Mouse (Mus musculus): ENCODE measurements around the gene Ttc23. TPM values are rescaled to one million over a fixed set of nuclear protein-coding genes. Genes with fewer than 3 reads are reported as not detected.

Gene Ttc23
- total and polyA plus RNA-seq, 2 experiments, result 14.2 to 47.8 TPM

DNA sequence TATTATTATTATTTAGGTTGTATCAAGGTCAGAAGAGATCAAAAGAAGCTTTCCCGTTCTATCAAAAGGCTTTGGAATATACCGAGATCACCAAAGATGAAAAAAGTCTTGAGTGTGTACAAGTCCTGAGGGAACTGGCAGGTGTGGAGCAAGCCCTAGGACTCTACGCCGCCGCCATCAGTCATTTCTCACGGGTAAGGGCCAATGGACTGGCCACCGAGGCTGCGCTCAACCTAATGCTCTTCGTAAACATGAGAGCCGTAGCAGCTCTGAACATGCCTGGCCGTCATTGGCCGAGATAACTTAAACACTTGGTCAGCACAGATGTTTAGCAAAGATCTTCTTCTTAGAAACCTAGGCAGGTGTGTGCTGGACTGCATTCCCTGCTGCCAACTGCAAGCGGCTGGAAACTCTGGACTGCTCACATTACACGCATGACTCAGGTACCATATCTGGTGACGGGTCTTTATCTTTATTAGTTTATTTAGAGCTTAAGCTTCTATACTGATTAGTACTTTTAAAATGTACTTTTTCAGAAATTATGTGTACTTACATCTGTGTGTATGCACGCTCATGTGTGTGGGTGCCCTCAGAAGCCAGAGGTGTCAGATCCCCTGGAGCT lies 31.8 kb downstream of the Ttc23 start:
- H3K4me1 ChIP-seq (ENCODE audit: control insufficient read depth, insufficient read depth, low read length), result no peaks in the 10 kb centered on the region
- WGBS, result 95% methylated on average over 16 of the region's 16 CpGs
- H3K9ac ChIP-seq (ENCODE audit: low read depth, low read length), result no peak overlapping the region
- H3K4me3 ChIP-seq (ENCODE audit: insufficient read depth, low read depth, low read length), result no peak overlapping the region
- TF ChIP-seq CTCF (IDR thresholded peaks at IDR 0.05; ENCODE audit: low read depth, low read length), result no peak
- TF ChIP-seq POLR2A (IDR thresholded peaks at IDR 0.05; ENCODE audit: extremely low read depth, insufficient read depth, low read length), result no peak
- H3K27me3 ChIP-seq (ENCODE audit: control insufficient read depth, insufficient read depth, low read length), result no peaks in the 10 kb centered on the region
- H3K79me2 ChIP-seq (ENCODE audit: control insufficient read depth, insufficient read depth, low read length), result no peaks in the 10 kb centered on the region; the same call in 1 of the 2 replicates
- no peak overlapping the region for H3K27ac ChIP-seq (replicated peaks; ENCODE audit: insufficient read depth, low read depth, low read length)
- peaks cover 51% of the 10 kb centered on the region for H3K36me3 ChIP-seq (ENCODE audit: control insufficient read depth, insufficient read depth, low read length)
- DNase-seq (ENCODE audit: extremely low read depth, low read depth, low spot score), result no peak

DNA sequence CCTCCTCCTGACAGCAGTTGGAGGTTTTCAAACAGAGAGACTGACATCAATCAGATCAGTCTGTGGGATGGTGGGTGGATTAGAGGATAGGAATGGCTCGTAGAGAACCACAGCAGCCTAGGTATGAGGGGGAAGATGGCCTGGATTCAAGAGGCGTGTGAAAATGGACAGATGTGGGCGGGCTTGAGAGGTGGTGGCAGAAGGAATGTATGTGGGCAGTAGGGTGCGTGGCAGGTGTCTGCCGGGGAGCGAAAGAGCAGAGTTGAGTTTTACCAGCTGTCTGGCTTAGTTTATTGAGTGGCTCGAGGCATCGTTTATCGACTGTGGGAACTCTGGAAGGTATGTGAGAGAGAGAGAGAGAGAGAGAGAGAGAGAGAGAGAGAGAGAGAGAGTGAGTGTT lies 33.9 kb downstream of the Ttc23 start:
- TF ChIP-seq POLR2A (IDR thresholded peaks at IDR 0.05; ENCODE audit: extremely low read depth, insufficient read depth, low read length), result no peak
- no peak for TF ChIP-seq CTCF (IDR thresholded peaks at IDR 0.05; ENCODE audit: low read depth, low read length)
- H3K9ac ChIP-seq (ENCODE audit: low read depth, low read length), result no peak overlapping the region
- WGBS, result 90% methylated on average over 9 of the region's 9 CpGs
- no peaks in the 10 kb centered on the region for H3K4me1 ChIP-seq (ENCODE audit: control insufficient read depth, insufficient read depth, low read length)
- H3K4me3 ChIP-seq (ENCODE audit: insufficient read depth, low read depth, low read length), result no peak overlapping the region
- DNase-seq (ENCODE audit: extremely low read depth, low read depth, low spot score), result no peak
- H3K27ac ChIP-seq (replicated peaks; ENCODE audit: insufficient read depth, low read depth, low read length), result no peak overlapping the region
- H3K36me3 ChIP-seq (ENCODE audit: control insufficient read depth, insufficient read depth, low read length), result peaks cover 63% of the 10 kb centered on the region
- H3K79me2 ChIP-seq (ENCODE audit: control insufficient read depth, insufficient read depth, low read length), result peaks cover 3% of the 10 kb centered on the region; the same call in 1 of the 2 replicates
- H3K27me3 ChIP-seq (ENCODE audit: control insufficient read depth, insufficient read depth, low read length), result no peaks in the 10 kb centered on the region

DNA sequence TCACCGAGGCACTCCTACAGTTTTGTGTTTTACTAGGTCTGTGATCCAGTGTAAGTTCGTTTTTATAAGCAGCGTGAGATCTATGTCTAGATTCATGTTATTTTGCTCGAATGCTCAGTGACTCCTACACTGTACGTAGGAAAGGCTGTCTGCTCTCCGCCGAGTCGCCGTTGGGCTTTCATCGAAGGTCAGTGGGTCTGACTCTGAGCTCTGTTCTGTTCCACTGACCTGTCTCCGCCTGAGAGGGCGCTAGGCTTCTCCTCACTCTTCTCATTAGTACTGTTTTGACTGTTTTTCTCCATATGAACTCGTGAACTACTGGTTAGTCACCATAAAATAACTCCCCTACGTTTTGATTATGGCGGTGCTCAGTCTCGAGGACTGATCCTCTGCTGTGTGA lies 35.8 kb downstream of the Ttc23 start:
- H3K4me3 ChIP-seq (ENCODE audit: insufficient read depth, low read depth, low read length), result no peak overlapping the region
- H3K79me2 ChIP-seq (ENCODE audit: control insufficient read depth, insufficient read depth, low read length), result peaks cover 3% of the 10 kb centered on the region; the same call in 1 of the 2 replicates
- TF ChIP-seq POLR2A (IDR thresholded peaks at IDR 0.05; ENCODE audit: extremely low read depth, insufficient read depth, low read length) (no peak), CTCF (IDR thresholded peaks at IDR 0.05; ENCODE audit: low read depth, low read length) (no peak)
- no peak overlapping the region for H3K27ac ChIP-seq (replicated peaks; ENCODE audit: insufficient read depth, low read depth, low read length)
- no peak overlapping the region for H3K9ac ChIP-seq (ENCODE audit: low read depth, low read length)
- no peaks in the 10 kb centered on the region for H3K4me1 ChIP-seq (ENCODE audit: control insufficient read depth, insufficient read depth, low read length)
- no peak for DNase-seq (ENCODE audit: extremely low read depth, low read depth, low spot score)
- H3K36me3 ChIP-seq (ENCODE audit: control insufficient read depth, insufficient read depth, low read length), result peaks cover 61% of the 10 kb centered on the region
- WGBS, result 94% methylated on average over 16 of the region's 16 CpGs
- no peaks in the 10 kb centered on the region for H3K27me3 ChIP-seq (ENCODE audit: control insufficient read depth, insufficient read depth, low read length)

DNA sequence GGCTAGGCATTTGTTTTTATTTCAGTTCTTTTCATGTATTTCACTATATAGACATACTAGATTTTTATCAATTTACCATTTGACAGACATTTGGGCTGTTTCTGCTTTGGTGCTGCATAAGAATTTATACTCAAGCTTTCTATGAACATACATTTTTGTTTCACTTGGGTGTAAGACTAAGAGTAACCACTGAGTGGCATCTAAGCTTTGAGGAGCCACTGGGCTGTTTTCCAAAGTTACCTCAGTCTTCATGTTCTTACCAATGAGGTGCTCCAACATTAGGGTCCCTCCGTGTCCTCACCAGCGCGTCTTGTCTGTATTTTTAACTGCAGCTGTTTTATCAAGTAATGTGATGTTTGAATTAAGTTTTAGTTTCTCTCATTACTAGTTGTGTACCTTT lies 39.3 kb downstream of the Ttc23 start:
- 0 out of 2 replicates have a peak, but pooled peaks cover 1% of the 10 kb centered on the region for H3K4me1 ChIP-seq (ENCODE audit: control insufficient read depth, insufficient read depth, low read length)
- peaks cover 3% of the 10 kb centered on the region; the same call in 1 of the 2 replicates for H3K79me2 ChIP-seq (ENCODE audit: control insufficient read depth, insufficient read depth, low read length)
- no peak overlapping the region for H3K9ac ChIP-seq (ENCODE audit: low read depth, low read length)
- no peak overlapping the region for H3K27ac ChIP-seq (replicated peaks; ENCODE audit: insufficient read depth, low read depth, low read length)
- peaks cover 42% of the 10 kb centered on the region for H3K36me3 ChIP-seq (ENCODE audit: control insufficient read depth, insufficient read depth, low read length)
- 98% methylated on average over 3 of the region's 3 CpGs for WGBS
- TF ChIP-seq CTCF (IDR thresholded peaks at IDR 0.05; ENCODE audit: low read depth, low read length) (no peak), POLR2A (IDR thresholded peaks at IDR 0.05; ENCODE audit: extremely low read depth, insufficient read depth, low read length) (no peak)
- H3K27me3 ChIP-seq (ENCODE audit: control insufficient read depth, insufficient read depth, low read length), result no peaks in the 10 kb centered on the region
- no peak overlapping the region for H3K4me3 ChIP-seq (ENCODE audit: insufficient read depth, low read depth, low read length)
- DNase-seq (ENCODE audit: extremely low read depth, low read depth, low spot score), result no peak

DNA sequence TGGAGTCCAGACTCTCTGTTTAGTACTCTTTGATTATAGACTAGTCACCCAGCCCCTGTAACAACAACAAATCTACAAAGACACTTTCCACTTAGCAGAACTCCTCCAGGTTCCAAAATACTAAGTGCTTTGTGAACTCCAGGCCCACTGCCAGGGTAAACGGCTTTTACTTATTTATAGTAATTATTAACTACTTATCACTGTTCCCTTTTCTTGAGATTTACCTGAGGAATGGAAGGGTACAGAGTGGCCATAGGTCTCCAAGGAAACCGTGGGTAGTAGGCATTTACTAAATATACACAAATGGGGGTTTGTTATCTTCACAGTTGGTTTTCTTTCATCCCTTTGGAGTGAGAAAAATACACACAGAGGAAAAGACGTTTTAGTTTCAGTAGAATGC lies 41.1 kb downstream of the Ttc23 start:
- WGBS, result 35% methylated on average over 3 of the region's 3 CpGs

DNA sequence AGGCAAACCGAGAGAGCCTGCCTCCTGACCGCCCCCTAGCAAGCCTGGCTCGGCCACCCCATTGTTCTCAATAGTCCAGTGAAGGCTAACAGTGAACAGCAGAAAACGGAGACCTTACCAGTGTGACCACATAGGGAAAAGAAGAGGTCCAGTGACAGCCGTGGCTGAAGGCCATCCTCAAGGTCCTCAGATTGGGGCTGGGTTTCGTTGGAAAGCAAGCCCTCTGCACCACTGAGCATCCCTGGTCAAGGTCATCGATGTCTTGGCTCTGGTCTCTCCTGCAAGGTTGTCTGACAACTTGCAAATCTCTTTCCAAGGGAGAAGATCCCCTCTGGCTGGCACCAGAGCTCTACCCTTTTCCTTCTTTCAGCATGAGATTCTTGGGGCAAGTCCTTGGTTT lies 42.6 kb downstream of the Ttc23 start:
- Histone ChIP-seq H3K36me3 (ENCODE audit: control insufficient read depth, insufficient read depth, low read length) (peaks cover 15% of the 10 kb centered on the region), H3K27ac (replicated peaks; ENCODE audit: insufficient read depth, low read depth, low read length) (no peak overlapping the region), H3K4me1 (ENCODE audit: control insufficient read depth, insufficient read depth, low read length) (0 out of 2 replicates have a peak, but pooled peaks cover 1% of the 10 kb centered on the region), H3K9ac (ENCODE audit: low read depth, low read length) (no peak overlapping the region), H3K4me3 (ENCODE audit: insufficient read depth, low read depth, low read length) (no peak overlapping the region), H3K27me3 (ENCODE audit: control insufficient read depth, insufficient read depth, low read length) (no peaks in the 10 kb centered on the region), H3K79me2 (ENCODE audit: control insufficient read depth, insufficient read depth, low read length) (no peaks in the 10 kb centered on the region)
- DNase-seq (ENCODE audit: extremely low read depth, low read depth, low spot score), result no peak
- WGBS, result 91% methylated on average over 7 of the region's 7 CpGs
- TF ChIP-seq POLR2A (IDR thresholded peaks at IDR 0.05; ENCODE audit: extremely low read depth, insufficient read depth, low read length) (no peak), CTCF (IDR thresholded peaks at IDR 0.05; ENCODE audit: low read depth, low read length) (no peak)

More for the DNA sequence above, 41.1 kb downstream of the Ttc23 start:
- no peak overlapping the region for H3K27ac ChIP-seq (replicated peaks; ENCODE audit: insufficient read depth, low read depth, low read length)
- H3K27me3 ChIP-seq (ENCODE audit: control insufficient read depth, insufficient read depth, low read length), result no peaks in the 10 kb centered on the region
- peaks cover 27% of the 10 kb centered on the region for H3K36me3 ChIP-seq (ENCODE audit: control insufficient read depth, insufficient read depth, low read length)
- DNase-seq (ENCODE audit: extremely low read depth, low read depth, low spot score), result peak; percentile 43
- H3K4me1 ChIP-seq (ENCODE audit: control insufficient read depth, insufficient read depth, low read length), result 0 out of 2 replicates have a peak, but pooled peaks cover 1% of the 10 kb centered on the region
- no peak overlapping the region for H3K9ac ChIP-seq (ENCODE audit: low read depth, low read length)
- no peak overlapping the region for H3K4me3 ChIP-seq (ENCODE audit: insufficient read depth, low read depth, low read length)
- no peak for TF ChIP-seq POLR2A (IDR thresholded peaks at IDR 0.05; ENCODE audit: extremely low read depth, insufficient read depth, low read length)
- no peak for TF ChIP-seq CTCF (IDR thresholded peaks at IDR 0.05; ENCODE audit: low read depth, low read length)
- peaks cover 3% of the 10 kb centered on the region; the same call in 1 of the 2 replicates for H3K79me2 ChIP-seq (ENCODE audit: control insufficient read depth, insufficient read depth, low read length)

Measured in liver, adult 2 months (tissue).